Mouse (Mus musculus): Measurements from ENCODE around the gene Nf2.

Nf2 gene

GRCm38 (mm10) chr11:4745969-4746368 is 103.4 kb downstream of the Nf2 start:
- DNase-seq (ENCODE audit: low spot score) = no peak

DNA sequence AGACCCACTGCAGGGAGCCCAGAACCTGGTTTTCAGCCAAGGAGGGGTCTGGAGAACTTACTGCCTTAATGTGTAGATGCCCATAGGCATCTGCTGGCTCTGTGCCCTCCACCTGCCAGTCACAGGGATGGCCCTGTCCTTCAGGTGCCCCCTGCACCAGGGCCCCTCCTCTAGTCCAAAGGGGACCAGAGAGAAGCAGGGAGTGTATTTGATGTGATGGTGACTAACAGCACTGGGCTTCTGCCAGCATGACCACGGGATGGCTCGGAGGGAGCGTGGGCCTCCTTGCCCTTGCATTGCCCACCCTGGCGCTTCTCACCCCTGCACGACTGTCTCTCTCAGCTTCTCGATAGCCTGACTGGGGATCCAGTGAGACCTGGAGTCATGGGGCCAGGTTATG is 104.6 kb downstream of the Nf2 start:
- DNase-seq (ENCODE audit: low spot score) = no peak

DNA sequence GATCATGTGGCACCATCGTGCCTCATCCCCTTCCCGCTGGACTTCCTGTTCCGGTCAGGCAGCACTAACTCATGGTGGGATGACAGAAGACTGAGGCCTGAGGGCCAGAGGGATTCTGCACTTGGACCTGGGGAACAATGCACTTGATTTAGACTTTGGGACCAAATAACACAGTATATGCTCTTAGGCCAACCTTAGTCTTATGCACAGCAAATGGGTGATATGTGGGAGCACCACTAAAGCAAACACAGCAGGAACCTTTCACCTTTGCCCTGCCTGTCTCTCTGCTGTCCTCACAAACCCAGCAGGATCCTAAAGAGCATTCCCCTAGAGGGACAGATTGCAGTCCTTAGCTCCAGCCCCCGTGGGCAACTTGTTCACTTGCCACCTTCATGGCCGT is 108.6 kb downstream of the Nf2 start:
- no peak for DNase-seq (ENCODE audit: low spot score)

DNA sequence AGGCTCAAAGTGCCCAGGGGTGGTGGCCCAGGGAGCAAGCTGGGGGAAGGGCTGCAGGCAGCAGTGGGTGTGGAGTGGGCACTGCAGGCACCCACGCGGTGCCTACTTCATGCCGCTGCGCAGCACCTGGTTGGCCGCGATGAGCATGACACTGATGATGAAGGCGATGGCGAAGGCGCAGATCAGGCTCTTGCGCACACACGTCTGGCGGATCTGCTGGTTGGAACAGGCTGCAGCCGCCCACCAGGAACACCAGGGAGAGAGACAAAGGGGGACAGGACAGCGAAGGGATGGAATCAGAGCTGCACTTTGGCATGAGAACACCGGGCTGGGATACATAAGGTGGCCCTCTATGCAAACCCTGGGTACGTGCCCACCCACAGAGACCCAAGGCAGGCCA is 110.6 kb downstream of the Nf2 start:
- DNase-seq (ENCODE audit: low spot score) = no peak

DNA sequence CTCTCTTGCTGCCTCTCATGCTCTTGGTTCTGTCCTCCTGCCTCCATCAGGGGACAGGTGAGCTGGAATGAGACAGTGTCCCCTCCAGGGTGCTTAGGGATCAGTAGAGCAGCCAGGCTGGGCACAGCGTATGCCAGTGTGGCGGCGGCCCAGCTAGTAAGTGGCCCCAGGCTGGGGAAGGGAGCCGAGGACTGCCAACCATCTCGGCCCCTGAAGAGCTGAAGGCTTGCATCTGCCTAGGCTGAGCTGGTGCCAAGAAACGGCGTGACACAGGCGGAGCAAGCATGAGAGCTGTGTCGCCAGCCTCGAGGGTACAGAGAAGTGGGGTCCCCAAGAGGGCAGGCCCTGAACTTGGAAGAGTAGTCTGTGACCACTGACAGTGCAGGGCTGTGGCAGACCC is 111.7 kb downstream of the Nf2 start:
- DNase-seq (ENCODE audit: low spot score) = no peak

- no peak for DNase-seq (ENCODE audit: low spot score)
These were observed 113.0 kb downstream of the Nf2 start for GRCm38 (mm10) chr11:4736355-4736754.

GRCm38 (mm10) chr11:4734179-4734578 is 115.2 kb downstream of the Nf2 start:
- no peak for DNase-seq (ENCODE audit: low spot score)

DNA sequence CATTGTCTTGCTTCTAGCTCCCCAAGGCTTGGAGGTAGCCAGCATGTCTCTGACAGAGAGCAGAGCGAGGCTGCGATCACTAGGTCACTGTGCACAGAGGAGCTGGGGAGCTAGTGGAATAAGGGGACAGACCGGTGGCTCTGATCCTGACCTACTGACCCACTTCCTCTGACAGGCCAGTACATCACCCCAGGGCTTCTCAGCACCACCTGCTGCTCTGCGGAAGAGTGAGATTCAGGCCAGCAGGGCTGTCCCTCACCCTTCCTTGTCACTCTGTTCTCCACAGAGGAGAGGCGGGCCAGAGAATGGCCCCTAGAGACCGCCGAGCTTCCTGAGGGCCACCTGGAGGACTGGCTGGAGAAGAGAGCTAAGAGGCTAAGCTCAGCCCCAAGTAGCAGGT is 117.6 kb downstream of the Nf2 start:
- no peak for DNase-seq (ENCODE audit: low spot score)

- DNase-seq (ENCODE audit: low spot score) = no peak
These were observed 118.4 kb downstream of the Nf2 start for GRCm38 (mm10) chr11:4730913-4731312.

DNA sequence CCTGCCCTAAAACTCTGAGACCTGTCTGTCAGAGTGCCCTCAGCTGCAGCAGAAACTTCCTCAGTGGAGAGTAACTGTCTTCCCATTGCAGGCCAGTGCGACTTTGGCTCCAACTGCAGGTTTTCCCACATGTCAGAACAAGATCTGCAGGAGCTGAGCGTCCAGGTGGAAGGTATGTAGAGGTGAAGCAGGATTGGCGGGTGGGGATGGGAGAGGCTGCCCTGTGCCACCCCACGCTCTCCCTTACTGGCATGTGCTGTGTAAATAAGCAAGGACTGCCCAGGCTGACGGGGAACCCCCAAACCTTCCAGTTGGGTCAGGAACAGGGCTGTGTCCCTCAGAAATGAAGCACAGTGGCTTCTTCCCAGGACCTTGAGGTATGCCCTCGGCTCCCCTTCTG is 119.2 kb downstream of the Nf2 start:
- DNase-seq (ENCODE audit: low spot score) = no peak

- no peak for DNase-seq (ENCODE audit: low spot score)
These were observed 119.7 kb downstream of the Nf2 start for GRCm38 (mm10) chr11:4729603-4730002.

DNA sequence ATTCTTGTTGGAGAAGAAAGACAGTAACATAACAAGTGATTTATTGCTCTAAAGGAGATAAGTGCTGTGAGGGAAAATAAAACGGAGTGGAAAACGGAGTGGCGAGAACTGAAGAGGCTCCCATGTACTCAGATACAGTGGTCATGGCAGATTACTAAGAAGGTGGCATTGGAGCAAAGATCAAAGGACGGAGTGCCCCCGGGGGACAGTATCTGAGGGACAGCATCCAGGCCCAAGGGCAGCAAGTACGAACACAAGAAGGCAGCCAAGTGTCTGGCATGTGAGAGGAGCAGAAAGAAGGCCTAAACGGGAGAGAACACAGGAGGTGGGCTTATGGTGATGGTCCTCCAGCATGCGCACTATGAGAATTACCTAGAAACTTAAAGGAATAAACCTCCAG is 127.6 kb downstream of the Nf2 start:
- DNase-seq (ENCODE audit: low spot score) = no peak

- DNase-seq (ENCODE audit: low spot score) = no peak
These were observed 128.3 kb downstream of the Nf2 start for GRCm38 (mm10) chr11:4720900-4721580.

DNA sequence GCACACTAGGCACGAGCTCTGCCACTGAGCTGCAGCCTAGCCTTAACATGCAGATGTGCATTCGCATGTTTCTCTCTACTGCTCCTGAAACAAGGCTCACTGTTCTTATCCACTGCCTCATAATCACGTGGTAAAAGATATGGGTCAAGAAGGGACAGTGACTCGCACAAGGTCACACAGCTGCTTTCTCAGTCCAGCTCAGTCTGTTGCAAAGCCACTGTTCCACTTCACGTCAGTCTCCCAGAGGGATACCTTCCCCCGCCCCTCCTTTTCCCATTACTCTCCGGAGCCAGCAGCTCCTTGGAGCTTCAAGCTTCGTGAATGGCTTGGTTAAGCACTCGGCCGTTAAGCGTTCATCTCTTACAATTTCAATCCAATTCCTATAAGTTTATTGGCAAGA is 128.9 kb downstream of the Nf2 start:
- no peak for DNase-seq (ENCODE audit: low spot score)

GRCm38 (mm10) chr11:4719961-4720360 is 129.4 kb downstream of the Nf2 start:
- no peak for DNase-seq (ENCODE audit: low spot score)

DNA sequence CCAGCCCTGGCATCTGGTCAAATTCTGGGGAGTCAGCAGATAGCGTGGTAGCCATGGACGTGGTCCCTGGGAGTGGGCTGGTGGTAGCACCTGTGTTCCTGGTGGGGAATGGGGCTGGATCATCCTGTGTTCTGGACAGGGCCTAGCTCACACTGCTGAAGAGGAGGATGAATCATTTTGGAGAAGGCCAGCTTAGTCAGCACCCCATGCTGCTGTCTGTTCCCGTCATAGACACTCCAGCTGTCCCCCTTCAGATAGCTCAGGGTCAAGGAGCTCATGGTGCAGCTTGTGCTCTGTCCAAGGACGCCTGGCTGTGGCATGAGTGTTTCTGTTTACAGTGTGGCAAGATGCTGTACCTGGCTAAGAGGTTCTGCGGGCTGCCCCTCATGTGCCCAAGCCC is 130.8 kb downstream of the Nf2 start:
- DNase-seq (ENCODE audit: low spot score) = no peak

DNA sequence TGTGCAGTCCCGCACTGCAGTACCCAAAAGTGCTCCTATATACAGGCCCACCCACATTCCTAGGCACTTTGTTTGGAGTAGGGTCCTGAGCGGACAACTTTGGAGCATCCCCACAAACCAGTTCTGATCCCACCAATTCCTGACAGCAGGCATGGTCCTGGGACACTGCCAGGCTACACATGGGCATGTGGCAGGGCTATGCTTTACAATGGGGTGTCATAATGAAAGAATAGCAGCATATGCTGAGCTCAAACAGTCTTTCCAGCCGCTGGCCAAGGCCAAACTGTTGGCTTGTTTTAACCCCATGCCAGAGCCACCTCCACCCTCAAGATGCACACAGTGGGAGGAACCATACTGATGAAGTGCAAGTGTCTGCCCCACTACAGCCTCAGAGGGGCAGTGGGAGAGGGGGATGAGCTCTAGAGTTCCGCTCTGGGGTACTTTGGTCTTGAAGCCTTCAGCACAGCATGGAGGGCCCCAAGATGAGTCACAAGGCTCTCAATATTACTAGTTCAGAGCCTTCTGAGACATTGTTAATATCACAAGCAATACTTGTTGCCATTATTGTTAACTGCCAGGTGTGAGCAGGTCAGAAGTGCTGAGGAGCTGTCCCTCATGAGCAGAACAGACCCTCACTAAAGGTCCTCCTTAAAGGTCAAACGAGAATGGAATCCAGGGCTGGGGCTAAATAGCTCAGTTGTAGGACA is 132.7 kb downstream of the Nf2 start:
- no peak for DNase-seq (ENCODE audit: low spot score)
